Mouse (Mus musculus) hindbrain, postnatal 0 days (tissue): Measurements from ENCODE around the gene Trcg1. TPM values are rescaled to one million over a fixed set of nuclear protein-coding genes. Genes with fewer than 3 reads are reported as not detected.

ENCODE experiments used
- ATAC-seq: fragments of 200-750 bp; cut with Nextera tagmentation; 2 replicates; pipeline ENCODE4 v1.8.0; 2017; ENCODE audit warnings: mild to moderate bottlenecking, moderate TSS enrichment, moderate library complexity
- DNase-seq: peaks from one replicate; pipeline ENCODE4 v3.0.0-alpha.2; 2015; ENCODE audit warnings: low spot score
- H3K27ac ChIP-seq: fragments of 300-500 bp; sonication (generic); 2 replicates; pipeline ENCODE4 v1.5.1; 2014; ENCODE audit warnings: mild to moderate bottlenecking
- H3K27me3 ChIP-seq: fragments of 300-500 bp; sonication (generic); 2 replicates; pipeline ENCODE4 v1.6.1; 2014; ENCODE audit warnings: low read length, mixed read lengths; ENCODE audit not compliant: insufficient read depth
- H3K36me3 ChIP-seq: fragments of 300-500 bp; sonication (generic); 2 replicates; pipeline ENCODE4 v1.6.1; 2014; ENCODE audit warnings: low read length, mixed read lengths; ENCODE audit not compliant: insufficient read depth
- H3K4me1 ChIP-seq: fragments of 300-500 bp; sonication (generic); 2 replicates; pipeline ENCODE4 v1.6.1; 2014; ENCODE audit warnings: antibody characterized with exemption, low read length, mixed read lengths; ENCODE audit not compliant: insufficient read depth
- H3K4me2 ChIP-seq: fragments of 300-500 bp; sonication (generic); 2 replicates; pipeline ENCODE4 v1.6.1; 2014; ENCODE audit warnings: low read depth, mild to moderate bottlenecking, low read length, moderate library complexity, mixed read lengths
- H3K4me3 ChIP-seq: fragments of 300-500 bp; sonication (generic); 2 replicates; pipeline ENCODE4 v1.5.1; 2014; ENCODE audit warnings: low read length
- H3K9ac ChIP-seq: fragments of 300-500 bp; sonication (generic); replicated peaks from 2 replicates; pipeline ENCODE4 v1.6.1; 2014; ENCODE audit warnings: mild to moderate bottlenecking, low read length, moderate library complexity, mixed read lengths
- H3K9me3 ChIP-seq: fragments of 300-500 bp; sonication (generic); 2 replicates; pipeline ENCODE4 v1.6.1; 2016; ENCODE audit warnings: low read length, mixed read lengths
- CTCF ChIP-seq: IDR thresholded peaks from 2 replicates; pipeline ENCODE4 v1.5.1; 2016; ENCODE audit warnings: antibody characterized with exemption, control low read depth, low read depth
- WGBS: fragments of 180-500 bp; shearing (Covaris S2); extraction: QIAGEN DNeasy Blood & Tissue Kit; methylation state at CpG from one replicate; pipeline ENCODE4 v1.1.7; 2014; 5-methylcytosine and 5-hydroxymethylcytosine counted together
- polyA plus RNA-seq: library from polyadenylated mRNA; unstranded; fragments of >200 nt; fragmentation: Nextera tagmentation; extraction: Ambion mirVana; gene quantifications from 2 replicates; pipeline ENCODE4 v1.2.1, GENCODE M21; 2015
- total RNA-seq: library from RNA; depleted of rRNA; stranded (reverse); fragments of >200 nt; gene quantifications from 2 replicates; pipeline ENCODE4 v1.2.3, GENCODE M21; 2014

Gene Trcg1
- total and polyA plus RNA-seq, 2 experiments from 2014 or later, result not detected

DNA sequence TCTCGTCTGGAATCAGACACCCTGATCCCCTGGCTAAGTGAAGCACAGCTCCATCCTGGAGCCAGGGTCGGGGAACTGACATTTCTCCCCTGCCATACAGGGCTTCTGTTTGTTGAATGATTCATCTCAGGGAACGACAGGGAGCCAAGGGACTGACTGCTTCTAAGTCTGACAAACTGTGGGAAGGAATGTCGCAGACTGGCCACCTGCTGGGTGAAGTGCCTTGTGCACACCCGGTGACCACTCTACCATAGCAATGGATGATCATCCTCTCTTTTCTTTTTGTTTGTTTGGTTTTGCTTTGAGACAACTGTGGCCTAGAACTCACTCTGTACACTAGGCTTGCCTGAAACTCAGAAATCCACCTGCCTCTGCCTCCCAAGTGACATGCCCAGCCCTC is 6.6 kb downstream of the Trcg1 start:
- H3K36me3 ChIP-seq, result no peaks in the 10 kb centered on the region

GRCm38 (mm10) chr9:57244106-57244685 is 7.8 kb downstream of the Trcg1 start:
- 38% methylated on average over 7 of the region's 7 CpGs for WGBS
- no peak overlapping the region for H3K4me2 ChIP-seq
- no peak for DNase-seq
- no peak for TF ChIP-seq CTCF
- H3K36me3 ChIP-seq, result no peaks in the 10 kb centered on the region
- no peak overlapping the region for H3K4me3 ChIP-seq
- no peaks in the 10 kb centered on the region for H3K9me3 ChIP-seq
- H3K9ac ChIP-seq, result no peak overlapping the region
- ATAC-seq, result no peak
- H3K27me3 ChIP-seq, result no peaks in the 10 kb centered on the region
- H3K27ac ChIP-seq, result no peak overlapping the region
- no peaks in the 10 kb centered on the region for H3K4me1 ChIP-seq

More for the DNA sequence above, 6.6 kb downstream of the Trcg1 start:
- Histone ChIP-seq H3K4me3 (no peak overlapping the region), H3K9me3 (no peaks in the 10 kb centered on the region), H3K27ac (no peak overlapping the region), H3K4me1 (no peaks in the 10 kb centered on the region), H3K9ac (no peak overlapping the region), H3K27me3 (no peaks in the 10 kb centered on the region), H3K4me2 (no peak overlapping the region)
- WGBS, result 21% methylated on average over 5 of the region's 5 CpGs
- DNase-seq (no peak), ATAC-seq (no peak)
- no peak for TF ChIP-seq CTCF

GRCm38 (mm10) chr9:57246482-57246881 is 10.1 kb downstream of the Trcg1 start:
- ATAC-seq, result no peak
- no peak for DNase-seq
- Histone ChIP-seq H3K9ac (no peak overlapping the region), H3K4me3 (no peak overlapping the region), H3K4me1 (no peaks in the 10 kb centered on the region), H3K4me2 (no peak overlapping the region), H3K9me3 (no peaks in the 10 kb centered on the region), H3K27ac (no peak overlapping the region), H3K27me3 (no peaks in the 10 kb centered on the region), H3K36me3 (no peaks in the 10 kb centered on the region)
- no peak for TF ChIP-seq CTCF
- WGBS, result 94% methylated on average over 5 of the region's 5 CpGs

- WGBS, result 65% methylated on average over 8 of the region's 8 CpGs
- Histone ChIP-seq H3K27me3 (no peaks in the 10 kb centered on the region), H3K4me2 (no peak overlapping the region), H3K27ac (no peak overlapping the region), H3K36me3 (no peaks in the 10 kb centered on the region), H3K4me3 (no peak overlapping the region), H3K4me1 (no peaks in the 10 kb centered on the region), H3K9me3 (no peaks in the 10 kb centered on the region), H3K9ac (no peak overlapping the region)
- DNase-seq (no peak), ATAC-seq (no peak)
- no peak for TF ChIP-seq CTCF
These were observed 10.9 kb downstream of the Trcg1 start for GRCm38 (mm10) chr9:57247201-57247671.

GRCm38 (mm10) chr9:57248030-57248942 is 11.9 kb downstream of the Trcg1 start:
- Histone ChIP-seq H3K36me3 (0 out of 2 replicates have a peak, but pooled peaks cover 6% of the 10 kb centered on the region), H3K27ac (no peak overlapping the region), H3K4me3 (no peak overlapping the region), H3K4me1 (no peaks in the 10 kb centered on the region), H3K9ac (no peak overlapping the region), H3K4me2 (no peak overlapping the region), H3K27me3 (no peaks in the 10 kb centered on the region), H3K9me3 (no peaks in the 10 kb centered on the region)
- DNase-seq (no peak), ATAC-seq (no peak)
- no peak for TF ChIP-seq CTCF
- 69% methylated on average over 7 of the region's 7 CpGs for WGBS

GRCm38 (mm10) chr9:57250026-57250425 is 13.7 kb downstream of the Trcg1 start:
- no peak for TF ChIP-seq CTCF
- no peaks in the 10 kb centered on the region for H3K9me3 ChIP-seq
- no peaks in the 10 kb centered on the region for H3K27me3 ChIP-seq
- no peak overlapping the region for H3K9ac ChIP-seq
- H3K27ac ChIP-seq, result no peak overlapping the region
- H3K4me1 ChIP-seq, result no peaks in the 10 kb centered on the region
- H3K36me3 ChIP-seq, result 0 out of 2 replicates have a peak, but pooled peaks cover 6% of the 10 kb centered on the region
- no peak overlapping the region for H3K4me3 ChIP-seq
- DNase-seq, result no peak
- WGBS, result 87% methylated on average over 4 of the region's 4 CpGs
- H3K4me2 ChIP-seq, result no peak overlapping the region
- no peak for ATAC-seq
